Mouse (Mus musculus) liver, embryonic 16.5 days (tissue): ENCODE data around the gene Paox. TPM values are rescaled to one million over a fixed set of nuclear protein-coding genes. Genes with fewer than 3 reads are reported as not detected.

Experiments used
- ATAC-seq: fragments of 200-750 bp; cut with Nextera tagmentation; 2 replicates; pipeline ENCODE4 v1.8.0; 2017; ENCODE audit warnings: low read depth, mild to moderate bottlenecking, moderate number of reproducible peaks, moderate library complexity
- H3K27ac ChIP-seq: fragments of 300-500 bp; sonication (generic); 2 replicates; pipeline ENCODE4 v1.5.1; 2014; ENCODE audit warnings: mild to moderate bottlenecking, low read length
- H3K27me3 ChIP-seq: fragments of 300-500 bp; sonication (generic); 2 replicates; pipeline ENCODE4 v1.6.1; 2014; ENCODE audit warnings: low read depth, low read length, mixed read lengths; ENCODE audit not compliant: control insufficient read depth, insufficient read depth
- H3K36me3 ChIP-seq: fragments of 300-500 bp; sonication (generic); 2 replicates; pipeline ENCODE4 v1.6.1; 2014; ENCODE audit warnings: mild to moderate bottlenecking; ENCODE audit not compliant: control insufficient read depth, insufficient read depth
- H3K4me1 ChIP-seq: fragments of 300-500 bp; sonication (generic); 2 replicates; pipeline ENCODE4 v1.6.1; 2014; ENCODE audit warnings: low read depth, low read length, mixed read lengths; ENCODE audit not compliant: control insufficient read depth
- H3K4me2 ChIP-seq: fragments of 300-500 bp; sonication (generic); 2 replicates; pipeline ENCODE4 v1.6.1; 2014; ENCODE audit warnings: low read depth, low read length, mixed read lengths
- H3K4me3 ChIP-seq: fragments of 300-500 bp; sonication (generic); 2 replicates; pipeline ENCODE4 v1.5.1; 2014; ENCODE audit warnings: low read depth, mild to moderate bottlenecking, low read length
- H3K9ac ChIP-seq: fragments of 300-500 bp; sonication (generic); 2 replicates; pipeline ENCODE4 v1.6.1; 2014; ENCODE audit warnings: low read depth, low read length
- H3K9me3 ChIP-seq: fragments of 300-500 bp; sonication (generic); replicated peaks from 2 replicates; pipeline ENCODE4 v1.6.1; 2016; ENCODE audit warnings: low read length; ENCODE audit not compliant: control insufficient read depth
- WGBS: fragments of 180-500 bp; shearing (Covaris S2); extraction: QIAGEN DNeasy Blood & Tissue Kit; methylation state at CpG from one replicate; pipeline ENCODE4 v1.1.7; 2014; ENCODE audit not compliant: insufficient replicate concordance; 5-methylcytosine and 5-hydroxymethylcytosine counted together
- polyA plus RNA-seq: library from polyadenylated mRNA; unstranded; fragments of >200 nt; fragmentation: Nextera tagmentation; extraction: Ambion mirVana; gene quantifications from 2 replicates; pipeline ENCODE4 v1.2.1, GENCODE M21; 2015

The Paox gene
- polyA plus RNA-seq, 1 experiment from 2014 or later = 14.3 TPM

GRCm38 (mm10) chr7:140111943-140112342 is 3.7 kb upstream of the Paox start:
- Histone ChIP-seq H3K27ac (no peak overlapping the region), H3K4me3 (no peak overlapping the region), H3K36me3 (peaks cover 10% of the 10 kb centered on the region), H3K9ac (no peak overlapping the region), H3K27me3 (no peaks in the 10 kb centered on the region), H3K4me2 (no peak overlapping the region), H3K9me3 (no peaks in the 10 kb centered on the region), H3K4me1 (peaks cover 10% of the 10 kb centered on the region)
- no peak for ATAC-seq
- WGBS = 33% methylated on average over 3 of the region's 3 CpGs

- no peaks in the 10 kb centered on the region for H3K27me3 ChIP-seq
- peak within 1 kb of the TSS; percentile 94 for H3K27ac ChIP-seq
- H3K4me3 ChIP-seq = peak within 1 kb of the TSS; percentile 80
- no peaks in the 10 kb centered on the region for H3K9me3 ChIP-seq
- 3% methylated on average over 28 of the region's 28 CpGs for WGBS
- peak within 1 kb of the TSS; percentile 96 for H3K4me2 ChIP-seq
- peaks cover 15% of the 10 kb centered on the region for H3K4me1 ChIP-seq
- peaks cover 4% of the 10 kb centered on the region; the same call in 1 of the 2 replicates for H3K36me3 ChIP-seq
- H3K9ac ChIP-seq = peak within 1 kb of the TSS; percentile 80
- ATAC-seq = peak; percentile 97
Measured at GRCm38 (mm10) chr7:140116329-140117054, 893 bp downstream of the Paox start, which contains the start of gene Echs1. Gene Echs1 (minus strand): TSS chr7:140116476.

- Histone ChIP-seq H3K4me3 (no peak overlapping the region), H3K4me2 (no peak overlapping the region), H3K4me1 (peaks cover 20% of the 10 kb centered on the region), H3K9ac (no peak overlapping the region), H3K9me3 (no peaks in the 10 kb centered on the region), H3K27me3 (no peaks in the 10 kb centered on the region), H3K36me3 (no peaks in the 10 kb centered on the region), H3K27ac (no peak overlapping the region)
- no peak for ATAC-seq
- WGBS = 75% methylated on average over 2 of the region's 2 CpGs
Measured at GRCm38 (mm10) chr7:140120484-140120883, 4.9 kb downstream of the Paox start.

GRCm38 (mm10) chr7:140121338-140121910 is 5.8 kb downstream of the Paox start:
- ATAC-seq = no peak
- Histone ChIP-seq H3K4me2 (no peak overlapping the region), H3K27ac (no peak overlapping the region), H3K4me1 (peaks cover 17% of the 10 kb centered on the region), H3K9ac (no peak overlapping the region), H3K27me3 (no peaks in the 10 kb centered on the region), H3K4me3 (no peak overlapping the region), H3K36me3 (no peaks in the 10 kb centered on the region), H3K9me3 (no peaks in the 10 kb centered on the region)
- WGBS = 56% methylated on average over 13 of the region's 13 CpGs

GRCm38 (mm10) chr7:140122765-140123164 is 7.2 kb downstream of the Paox start:
- Histone ChIP-seq H3K9me3 (no peaks in the 10 kb centered on the region), H3K36me3 (no peaks in the 10 kb centered on the region), H3K4me2 (no peak overlapping the region), H3K4me3 (no peak overlapping the region), H3K27ac (no peak overlapping the region), H3K9ac (no peak overlapping the region), H3K27me3 (no peaks in the 10 kb centered on the region), H3K4me1 (peaks cover 9% of the 10 kb centered on the region)
- WGBS = 15% methylated on average over 4 of the region's 4 CpGs
- no peak for ATAC-seq

- ATAC-seq = no peak
- Histone ChIP-seq H3K9me3 (no peaks in the 10 kb centered on the region), H3K9ac (no peak overlapping the region), H3K27ac (no peak overlapping the region; the same call in 1 of the 2 replicates), H3K27me3 (no peaks in the 10 kb centered on the region), H3K4me3 (no peak overlapping the region), H3K4me2 (no peak overlapping the region), H3K4me1 (peaks cover 9% of the 10 kb centered on the region), H3K36me3 (no peaks in the 10 kb centered on the region)
- WGBS = 81% methylated on average over 1 of the region's 1 CpGs
Measured at GRCm38 (mm10) chr7:140124382-140124781, 8.8 kb downstream of the Paox start.

GRCm38 (mm10) chr7:140125278-140126021 is 9.9 kb downstream of the Paox start:
- Histone ChIP-seq H3K4me2 (peak overlapping the region; percentile 97), H3K4me1 (peaks cover 9% of the 10 kb centered on the region), H3K9ac (peak overlapping the region; percentile 81), H3K4me3 (peak overlapping the region; percentile 78), H3K9me3 (no peaks in the 10 kb centered on the region), H3K36me3 (no peaks in the 10 kb centered on the region), H3K27me3 (no peaks in the 10 kb centered on the region), H3K27ac (no peak overlapping the region)
- ATAC-seq = peak; percentile 99
- 1% methylated on average over 40 of the region's 40 CpGs for WGBS

GRCm38 (mm10) chr7:140126022-140126350 is 10.4 kb downstream of the Paox start:
- Histone ChIP-seq H3K4me2 (peak overlapping the region; percentile 97), H3K9ac (peak overlapping the region; percentile 81), H3K36me3 (no peaks in the 10 kb centered on the region), H3K4me1 (peaks cover 9% of the 10 kb centered on the region), H3K9me3 (no peaks in the 10 kb centered on the region), H3K27ac (no peak overlapping the region), H3K4me3 (peak overlapping the region; percentile 78), H3K27me3 (no peaks in the 10 kb centered on the region)
- 6% methylated on average over 5 of the region's 5 CpGs for WGBS
- ATAC-seq = no peak

GRCm38 (mm10) chr7:140126934-140127333 is 11.3 kb downstream of the Paox start:
- Histone ChIP-seq H3K4me1 (peaks cover 9% of the 10 kb centered on the region), H3K4me3 (no peak overlapping the region), H3K27me3 (no peaks in the 10 kb centered on the region), H3K4me2 (no peak overlapping the region), H3K9ac (no peak overlapping the region), H3K36me3 (no peaks in the 10 kb centered on the region), H3K9me3 (no peaks in the 10 kb centered on the region), H3K27ac (no peak overlapping the region)
- ATAC-seq = no peak
- 51% methylated on average over 3 of the region's 3 CpGs for WGBS
